Mouse (Mus musculus) layer of hippocampus, adult 2 months (tissue): Measurements from ENCODE around the gene Cep350. TPM values are rescaled to one million over a fixed set of nuclear protein-coding genes. Genes with fewer than 3 reads are reported as not detected.

Source experiments
- DNase-seq, 2 experiments: peaks; one replicate each; pipeline ENCODE4 v3.0.0; 2022; ENCODE audit warnings: low spot score in 2 of 2
- H3K27ac ChIP-seq: fragments of 200-600 bp; 2 replicates; pipeline ENCODE4 v1.8.1; 2022
- H3K4me3 ChIP-seq: fragments of 200-600 bp; 2 replicates; pipeline ENCODE4 v1.8.1; 2022; ENCODE audit warnings: mild to moderate bottlenecking
- CTCF ChIP-seq: fragments of 200-600 bp; conservative IDR thresholded peaks from 2 replicates; pipeline ENCODE4 v1.8.1; 2022; ENCODE audit warnings: antibody characterized with exemption, mild to moderate bottlenecking, moderate library complexity
- long read RNA-seq, 2 experiments: library from polyadenylated mRNA; stranded (forward); transcript quantifications; one replicate each; pipeline ENCODE4 v2.0.0; 2021; ENCODE audit warnings: borderline mapping rate in 2 of 2
- total RNA-seq, 2 experiments: library from RNA; stranded (reverse); gene quantifications; 2 replicates each; pipeline ENCODE4 v1.2.3; 2021

The Cep350 gene
- total RNA-seq, result 10 to 100 TPM; 48.9 to 52.1 TPM
- long read RNA-seq, experiment 1, partial matches to known transcripts, result 1 of 7 reads
- long read RNA-seq, experiment 1, other reads (novel, unspliced or antisense), result 2 of 7 reads
- long read RNA-seq, experiment 2, partial matches to known transcripts, result 1 of 4 reads
- long read RNA-seq, experiment 2, other reads (novel, unspliced or antisense), result 2 of 4 reads

- peak within 1 kb of the TSS; percentile 98 for H3K27ac ChIP-seq
- peak; percentile 95 to 98 for DNase-seq
- H3K4me3 ChIP-seq, result peak within 1 kb of the TSS; percentile 92
- no peak for TF ChIP-seq CTCF
Observed at GRCm38 (mm10) chr1:155973068-155973718, at the start of gene Cep350. TSS of gene Cep350 (minus strand) at chr1:155973255.

GRCm38 (mm10) chr1:156020402-156020801 is 47.3 kb upstream of the Cep350 start:
- TF ChIP-seq CTCF, result no peak
- Histone ChIP-seq H3K4me3 (no peak overlapping the region), H3K27ac (no peak overlapping the region)
- no peak for DNase-seq

- DNase-seq, result no peak
- Histone ChIP-seq H3K4me3 (no peak overlapping the region), H3K27ac (no peak overlapping the region)
- TF ChIP-seq CTCF, result no peak
Observed at GRCm38 (mm10) chr1:156019800-156020199, 46.7 kb upstream of the Cep350 start.

GRCm38 (mm10) chr1:156009003-156009402 is 35.9 kb upstream of the Cep350 start:
- TF ChIP-seq CTCF, result no peak
- Histone ChIP-seq H3K27ac (no peak overlapping the region), H3K4me3 (no peak overlapping the region)
- DNase-seq, result no peak

- no peak overlapping the region for H3K4me3 ChIP-seq
- TF ChIP-seq CTCF, result no peak
- no peak for DNase-seq
- no peak overlapping the region for H3K27ac ChIP-seq
Observed at GRCm38 (mm10) chr1:156005906-156006305, 32.9 kb upstream of the Cep350 start.

- no peak for DNase-seq
- Histone ChIP-seq H3K27ac (no peak overlapping the region), H3K4me3 (no peak overlapping the region)
- TF ChIP-seq CTCF, result no peak
Observed at GRCm38 (mm10) chr1:156003201-156003935, 30.3 kb upstream of the Cep350 start.

GRCm38 (mm10) chr1:156002366-156002765 is 29.3 kb upstream of the Cep350 start:
- H3K27ac ChIP-seq, result no peak overlapping the region
- DNase-seq, result no peak
- TF ChIP-seq CTCF, result no peak
- H3K4me3 ChIP-seq, result no peak overlapping the region

- Histone ChIP-seq H3K27ac (no peak overlapping the region), H3K4me3 (no peak overlapping the region)
- DNase-seq, result no peak
- no peak for TF ChIP-seq CTCF
Observed at GRCm38 (mm10) chr1:155995612-155996011, 22.6 kb upstream of the Cep350 start.

GRCm38 (mm10) chr1:155994524-155994923 is 21.5 kb upstream of the Cep350 start:
- TF ChIP-seq CTCF, result no peak
- Histone ChIP-seq H3K4me3 (no peak overlapping the region), H3K27ac (no peak overlapping the region)
- no peak for DNase-seq

GRCm38 (mm10) chr1:155990391-155990790 is 17.3 kb upstream of the Cep350 start:
- no peak for TF ChIP-seq CTCF
- Histone ChIP-seq H3K4me3 (no peak overlapping the region), H3K27ac (no peak overlapping the region)
- no peak for DNase-seq

- DNase-seq, result no peak
- Histone ChIP-seq H3K4me3 (no peak overlapping the region), H3K27ac (no peak overlapping the region)
- TF ChIP-seq CTCF, result no peak
Observed at GRCm38 (mm10) chr1:155989387-155989786, 16.3 kb upstream of the Cep350 start.

- Histone ChIP-seq H3K4me3 (no peak overlapping the region), H3K27ac (no peak overlapping the region)
- TF ChIP-seq CTCF, result no peak
- no peak for DNase-seq
Observed at GRCm38 (mm10) chr1:155987625-155988024, 14.6 kb upstream of the Cep350 start.

GRCm38 (mm10) chr1:155974931-155975330 is 1.9 kb upstream of the Cep350 start:
- TF ChIP-seq CTCF, result no peak
- Histone ChIP-seq H3K4me3 (no peak overlapping the region), H3K27ac (no peak overlapping the region)
- DNase-seq, result no peak

GRCm38 (mm10) chr1:155973719-155974379 is 794 bp upstream of the Cep350 start:
- peak; percentile 63 for TF ChIP-seq CTCF
- H3K27ac ChIP-seq, result peak overlapping the region; percentile 98
- peak overlapping the region; percentile 92 for H3K4me3 ChIP-seq
- no peak for DNase-seq
